Mouse (Mus musculus) cerebellum, adult 2 months (tissue): ENCODE data around the gene Zfp969. TPM values are rescaled to one million over a fixed set of nuclear protein-coding genes. Genes with fewer than 3 reads are reported as not detected.
"Not testable (repeated sequence)": the region's sequence is repeated elsewhere in the genome, so short reads cannot be mapped to it uniquely, and the experiment has no call there.

Experiments
- DNase-seq, 2 experiments: peaks; one replicate each; pipeline ENCODE4 v3.0.0; 2021
- H3K27ac ChIP-seq: fragments of 200-500 bp; 2 replicates; pipeline ENCODE4 v1.5.1; 2012; ENCODE audit warnings: low read length, control low read depth, inconsistent platforms; ENCODE audit not compliant: insufficient read depth
- H3K27me3 ChIP-seq: fragments of 200-500 bp; 2 replicates; pipeline ENCODE4 v1.6.1; 2012; ENCODE audit warnings: inconsistent platforms, mild to moderate bottlenecking, low read length, moderate library complexity; ENCODE audit not compliant: control insufficient read depth, insufficient read depth
- H3K4me1 ChIP-seq: fragments of 200-500 bp; 2 replicates; pipeline ENCODE4 v1.6.1; 2011; ENCODE audit warnings: low read length; ENCODE audit not compliant: control insufficient read depth, insufficient read depth
- H3K4me3 ChIP-seq: fragments of 200-500 bp; replicated peaks from 2 replicates; pipeline ENCODE3; 2011; ENCODE audit warnings: mild to moderate bottlenecking, low read depth, low read length, control low read depth; ENCODE audit not compliant: insufficient read depth
- WGBS: fragments of 180-500 bp; shearing (Covaris S2); methylation state at CpG from one replicate; pipeline ENCODE4 v1.1.7; 2018; 5-methylcytosine and 5-hydroxymethylcytosine counted together
- polyA plus RNA-seq: library from polyadenylated mRNA; depleted of rRNA; stranded (reverse); fragments of >200 nt; gene quantifications from 2 replicates; pipeline ENCODE4 v1.2.3, GENCODE M21; 2012; rRNA removed

Zfp969 gene
- not detected in 2 replicates for polyA plus RNA-seq

- whole genome bisulfite sequencing, result no CpG with 5 or more reads among the region's 9 CpGs
- not testable (repeated sequence) for DNase-seq, H3K27ac ChIP-seq, H3K4me1 ChIP-seq, H3K4me3 ChIP-seq, H3K27me3 ChIP-seq
These were observed at the start of gene Zfp969 for GRCm38 (mm10) chr2:175703546-175703945. Zfp969 (minus strand) TSS chr2:175703646.

GRCm38 (mm10) chr2:175741237-175741636 lies 37.8 kb upstream of the Zfp969 start, which contains the start of gene Gm2007:
Gm2007 (plus strand) TSS chr2:175741537.
- H3K4me3 ChIP-seq, H3K4me1 ChIP-seq, DNase-seq, H3K27ac ChIP-seq, H3K27me3 ChIP-seq: not testable (repeated sequence)
- WGBS, result no CpG with 5 or more reads among the region's 2 CpGs

- H3K4me1 ChIP-seq, DNase-seq, H3K4me3 ChIP-seq, H3K27me3 ChIP-seq, H3K27ac ChIP-seq: not testable (repeated sequence)
- WGBS, result no CpG with 5 or more reads among the region's 2 CpGs
These were observed 59.8 kb downstream of the Zfp969 start, which contains the start of gene Gm11007 for GRCm38 (mm10) chr2:175643678-175644077. Gm11007 (plus strand) TSS chr2:175643978.

Other genes with a start within 250 kb of the Zfp969 start
- gene Zfp965, start 233.7 kb downstream of the Zfp969 start, polyA plus RNA-seq, result 4.1 and 4.4 TPM in 2 replicates
- not detected in 2 replicates for gene Gm11007, start 59.7 kb downstream of the Zfp969 start, polyA plus RNA-seq
- not detected in 2 replicates for gene Gm2007, start 37.9 kb upstream of the Zfp969 start, polyA plus RNA-seq
- gene Gm14288, start 97.4 kb upstream of the Zfp969 start, polyA plus RNA-seq, result 11.1 and 11.3 TPM in 2 replicates
- 6.6 and 6.8 TPM in 2 replicates for gene Gm6710, start 165.6 kb upstream of the Zfp969 start, polyA plus RNA-seq
- 6.1 and 6.6 TPM in 2 replicates for gene Zfp966, start 227.5 kb upstream of the Zfp969 start, polyA plus RNA-seq